In the genomic region with DNA sequence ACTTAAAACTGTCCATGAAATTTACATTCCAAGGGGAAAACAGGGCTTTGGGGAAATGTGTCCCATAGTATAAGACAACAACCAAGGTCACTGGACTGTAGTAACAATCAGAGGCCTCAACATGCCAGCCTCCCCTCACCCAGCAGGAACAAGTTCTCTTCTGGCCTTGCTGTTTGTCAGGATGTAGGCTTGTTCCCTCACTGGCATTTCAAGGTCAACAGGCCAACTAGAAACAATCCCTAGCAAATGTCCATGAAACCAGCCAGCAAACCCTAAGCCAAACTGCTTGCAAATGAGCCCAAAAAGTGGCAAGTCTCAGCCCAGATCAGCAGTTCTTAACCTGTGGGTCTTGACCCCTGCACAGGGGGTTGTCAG, we compare ENCODE assay signal across 23 mouse cellular contexts.
A peak's percentile ranks its signal among the peaks of the same experiment; 100 is the strongest.
DNase-seq lines count a peak whose midpoint lies in the region; ATAC-seq lines count a peak whose summit lies in the region.
"Had no signal": no experiment of that assay in that cellular context is flagged by ENCODE, and none has a peak within 500 bp of the region (broad histone marks: within the 10 kb centered on the region; RNA-seq: fewer than 3 reads in every experiment).

No protein-coding gene starts in this region.

- peak; percentile 35 for DNase-seq in adrenal gland, adult 8-10 months
- no peak for DNase-seq in adrenal gland, postnatal 25 days
- DNase-seq in heart, embryonic 10.5 days (ENCODE audit: low spot score), result no peak
- DNase-seq in adrenal gland, postnatal 10 days, result peak; percentile 41
- DNase-seq in kidney, postnatal 4 days, result no peak
- DNase-seq: cerebellum, adult 18-20 months; gastrocnemius, postnatal 36 days; liver; lung, postnatal 36 days; right cerebral cortex, postnatal 25 days; spleen, adult 18-20 months; thymus, adult 2 months; thymus, postnatal 4 days had no signal

- no peak overlapping the region for H3K4me2 ChIP-seq in heart, embryonic 16.5 days (ENCODE audit: low read depth, low read length)
- no peak overlapping the region for H3K4me2 ChIP-seq in stomach, embryonic 16.5 days (ENCODE audit: low read depth, low read length)
- H3K4me2 ChIP-seq: embryonic facial prominence, embryonic 13.5 days; forebrain, embryonic 13.5 days; hindbrain, embryonic 13.5 days; liver, embryonic 15.5 days; lung, embryonic 15.5 days; midbrain, embryonic 13.5 days had no signal

- no peak overlapping the region for H3K9ac ChIP-seq in heart, embryonic 16.5 days (ENCODE audit: low read length)
- H3K9ac ChIP-seq in stomach, embryonic 16.5 days (ENCODE audit: low read length), result no peak overlapping the region
- H3K9ac ChIP-seq: embryonic facial prominence, embryonic 13.5 days; forebrain, embryonic 13.5 days; hindbrain, embryonic 13.5 days; liver, embryonic 15.5 days; lung, embryonic 15.5 days; midbrain, embryonic 13.5 days had no signal

- no peaks in the 10 kb centered on the region for H3K9me3 ChIP-seq in heart, embryonic 16.5 days (replicated peaks; ENCODE audit: control insufficient read depth, low read length)
- H3K9me3 ChIP-seq in heart, embryonic 10.5 days, result no peaks in the 10 kb centered on the region
- H3K9me3 ChIP-seq in stomach, embryonic 16.5 days (replicated peaks; ENCODE audit: control insufficient read depth, low read length), result no peaks in the 10 kb centered on the region
- H3K9me3 ChIP-seq: embryonic facial prominence, embryonic 13.5 days; forebrain, embryonic 13.5 days; hindbrain, embryonic 13.5 days; limb, embryonic 10.5 days; liver, embryonic 15.5 days; lung, embryonic 15.5 days; megakaryocyte, embryonic 14.5 days; midbrain, embryonic 13.5 days had no signal

- H3K4me1 ChIP-seq in heart, embryonic 16.5 days (ENCODE audit: control insufficient read depth, insufficient read depth, low read length), result peaks cover 11% of the 10 kb centered on the region
- H3K4me1 ChIP-seq in heart, embryonic 10.5 days, result peaks cover 14% of the 10 kb centered on the region
- no peaks in the 10 kb centered on the region for H3K4me1 ChIP-seq in stomach, embryonic 16.5 days (ENCODE audit: control insufficient read depth, insufficient read depth, low read length)
- H3K4me1 ChIP-seq: embryonic facial prominence, embryonic 13.5 days; forebrain, embryonic 13.5 days; hindbrain, embryonic 13.5 days; limb, embryonic 10.5 days; liver, embryonic 15.5 days; lung, embryonic 15.5 days; midbrain, embryonic 13.5 days had no signal

- no peaks in the 10 kb centered on the region for H3K27me3 ChIP-seq in heart, embryonic 16.5 days (ENCODE audit: control insufficient read depth, insufficient read depth, low read length)
- no peaks in the 10 kb centered on the region for H3K27me3 ChIP-seq in heart, embryonic 10.5 days (ENCODE audit: insufficient read depth, poor library complexity, severe bottlenecking)
- H3K27me3 ChIP-seq in stomach, embryonic 16.5 days (ENCODE audit: control insufficient read depth, insufficient read depth, low read length), result no peaks in the 10 kb centered on the region
- H3K27me3 ChIP-seq: embryonic facial prominence, embryonic 13.5 days; forebrain, embryonic 13.5 days; hindbrain, embryonic 13.5 days; liver, embryonic 15.5 days; lung, embryonic 15.5 days; midbrain, embryonic 13.5 days had no signal

- peak overlapping the region; percentile 58 for H3K27ac ChIP-seq in heart, embryonic 16.5 days (ENCODE audit: low read length)
- H3K27ac ChIP-seq in heart, embryonic 10.5 days, result no peak overlapping the region
- 0 out of 2 replicates have a peak overlapping the region, but pooled peaks have one; percentile 13 for H3K27ac ChIP-seq in stomach, embryonic 16.5 days (ENCODE audit: low read length)
- H3K27ac ChIP-seq: embryonic facial prominence, embryonic 13.5 days; forebrain, embryonic 13.5 days; hindbrain, embryonic 13.5 days; limb, embryonic 10.5 days; liver, embryonic 15.5 days; lung, embryonic 15.5 days; midbrain, embryonic 13.5 days had no signal

- ATAC-seq in heart, embryonic 16.5 days (replicated peaks; ENCODE audit: extremely low read depth, insufficient read depth, low FRiP score), result no peak
- ATAC-seq in stomach, embryonic 16.5 days (ENCODE audit: insufficient read depth, low FRiP score), result no peak
- ATAC-seq: forebrain, embryonic 13.5 days; midbrain, embryonic 13.5 days had no signal

- H3K36me3 ChIP-seq in heart, embryonic 16.5 days (ENCODE audit: control insufficient read depth, insufficient read depth), result peaks cover 41% of the 10 kb centered on the region
- H3K36me3 ChIP-seq in heart, embryonic 10.5 days, result peaks cover 94% of the 10 kb centered on the region
- peaks cover 14% of the 10 kb centered on the region for H3K36me3 ChIP-seq in stomach, embryonic 16.5 days (ENCODE audit: control insufficient read depth, insufficient read depth, low read length)

- H3K4me3 ChIP-seq in heart, embryonic 16.5 days (ENCODE audit: low read length), result no peak overlapping the region
- H3K4me3 ChIP-seq in heart, embryonic 10.5 days, result no peak overlapping the region
- H3K4me3 ChIP-seq in stomach, embryonic 16.5 days (replicated peaks; ENCODE audit: low read length), result no peak overlapping the region
- H3K4me3 ChIP-seq: embryonic facial prominence, embryonic 13.5 days; forebrain, embryonic 13.5 days; hindbrain, embryonic 13.5 days; limb, embryonic 10.5 days; liver, embryonic 15.5 days; lung, embryonic 15.5 days; megakaryocyte, embryonic 14.5 days; midbrain, embryonic 13.5 days had no signal

Comparison
In these comparisons a context has a peak if more than half of its experiments do, and no peak if none do; other contexts are left out.
1. DNase-seq: peak in adrenal gland, adult 8-10 months (single experiment) and adrenal gland, postnatal 10 days (single experiment); none in adrenal gland, postnatal 25 days (single experiment), heart, embryonic 10.5 days (single experiment) and kidney, postnatal 4 days (0 of 2).